Mouse (Mus musculus): Measurements from ENCODE around the gene Psen2.

- no peak for TF ChIP-seq POLR2A (IDR thresholded peaks at IDR 0.05; ENCODE audit: low read depth, low read length)
- TF ChIP-seq CTCF (IDR thresholded peaks at IDR 0.05; ENCODE audit: extremely low read depth, insufficient read depth, insufficient read length, insufficient replicate concordance), result no peak
Observed at GRCm38 (mm10) chr1:180290358-180290757, 27.1 kb upstream of the Psen2 start.

Measured in spleen, adult 2 months (tissue).